Mouse (Mus musculus): ENCODE data around the gene Washc3.

GRCm38 (mm10) chr10:88212644-88213043 is 11.8 kb downstream of the Washc3 start:
- TF ChIP-seq MAX (IDR thresholded peaks at IDR 0.05) (no peak), CTCF (IDR thresholded peaks at IDR 0.05; ENCODE audit: control insufficient read depth, insufficient read depth, insufficient read length) (no peak)

All from C2C12 (cell line).